Mouse (Mus musculus): ENCODE results near the gene Lactb. TPM values are rescaled to one million over a fixed set of nuclear protein-coding genes. Genes with fewer than 3 reads are reported as not detected.

Gene Lactb
- total and polyA plus RNA-seq, 2 experiments from 2014 or later: 6.4 to 13.8 TPM

GRCm38 (mm10) chr9:66910677-66911076 lies 64.6 kb downstream of the Lactb start:
- Histone ChIP-seq H3K9me3 (replicated peaks; ENCODE audit: control insufficient read depth, low read length) (no peaks in the 10 kb centered on the region), H3K9ac (replicated peaks; ENCODE audit: low read depth, low read length) (no peak overlapping the region), H3K36me3 (replicated peaks; ENCODE audit: control insufficient read depth, insufficient read depth, low read length) (no peaks in the 10 kb centered on the region), H3K4me3 (ENCODE audit: low read depth, low read length) (no peak overlapping the region), H3K27me3 (ENCODE audit: control insufficient read depth, insufficient read depth, low read length) (no peaks in the 10 kb centered on the region), H3K27ac (ENCODE audit: low read depth) (no peak overlapping the region), H3K4me1 (ENCODE audit: control insufficient read depth, insufficient read depth) (peaks cover 18% of the 10 kb centered on the region; the same call in 1 of the 2 replicates), H3K4me2 (ENCODE audit: low read depth, low read length) (no peak overlapping the region)
- no peak for DNase-seq (ENCODE audit: low spot score)
- no peak for ATAC-seq (ENCODE audit: insufficient read depth, low read depth)
- 92% methylated on average over 5 of the region's 5 CpGs for WGBS
- TF ChIP-seq EP300 (IDR thresholded peaks at IDR 0.05; ENCODE audit: low read depth) (no peak), CTCF (IDR thresholded peaks at IDR 0.05; ENCODE audit: low read depth) (no peak)

GRCm38 (mm10) chr9:66909922-66910321 lies 65.4 kb downstream of the Lactb start:
- 75% methylated on average over 7 of the region's 7 CpGs for WGBS
- no peak for ATAC-seq (ENCODE audit: insufficient read depth, low read depth)
- TF ChIP-seq CTCF (IDR thresholded peaks at IDR 0.05; ENCODE audit: low read depth) (no peak), EP300 (IDR thresholded peaks at IDR 0.05; ENCODE audit: low read depth) (no peak)

GRCm38 (mm10) chr9:66907746-66908397 lies 67.4 kb downstream of the Lactb start:
- Histone ChIP-seq H3K4me2 (ENCODE audit: low read depth, low read length) (no peak overlapping the region), H3K4me3 (ENCODE audit: low read depth, low read length) (no peak overlapping the region), H3K36me3 (replicated peaks; ENCODE audit: control insufficient read depth, insufficient read depth, low read length) (no peaks in the 10 kb centered on the region), H3K9me3 (replicated peaks; ENCODE audit: control insufficient read depth, low read length) (no peaks in the 10 kb centered on the region), H3K4me1 (ENCODE audit: control insufficient read depth, insufficient read depth) (peaks cover 12% of the 10 kb centered on the region; the same call in 1 of the 2 replicates), H3K27me3 (ENCODE audit: control insufficient read depth, insufficient read depth, low read length) (no peaks in the 10 kb centered on the region), H3K27ac (ENCODE audit: low read depth) (no peak overlapping the region), H3K9ac (replicated peaks; ENCODE audit: low read depth, low read length) (no peak overlapping the region)
- ATAC-seq (ENCODE audit: insufficient read depth, low read depth): no peak
- no peak for TF ChIP-seq CTCF (IDR thresholded peaks at IDR 0.05; ENCODE audit: low read depth)
- no peak for TF ChIP-seq EP300 (IDR thresholded peaks at IDR 0.05; ENCODE audit: low read depth)
- 87% methylated on average over 5 of the region's 5 CpGs for WGBS
- no peak for DNase-seq (ENCODE audit: low spot score)

More at GRCm38 (mm10) chr9:66909922-66910321, 65.4 kb downstream of the Lactb start:
- H3K4me3 ChIP-seq (ENCODE audit: low read depth, low read length): no peak overlapping the region
- H3K27ac ChIP-seq (ENCODE audit: low read depth): no peak overlapping the region
- H3K36me3 ChIP-seq (replicated peaks; ENCODE audit: control insufficient read depth, insufficient read depth, low read length): no peaks in the 10 kb centered on the region
- no peak overlapping the region for H3K9ac ChIP-seq (replicated peaks; ENCODE audit: low read depth, low read length)
- no peaks in the 10 kb centered on the region for H3K9me3 ChIP-seq (replicated peaks; ENCODE audit: control insufficient read depth, low read length)
- H3K27me3 ChIP-seq (ENCODE audit: control insufficient read depth, insufficient read depth, low read length): no peaks in the 10 kb centered on the region
- DNase-seq (ENCODE audit: low spot score): no peak
- H3K4me1 ChIP-seq (ENCODE audit: control insufficient read depth, insufficient read depth): peaks cover 17% of the 10 kb centered on the region; the same call in 1 of the 2 replicates
- H3K4me2 ChIP-seq (ENCODE audit: low read depth, low read length): no peak overlapping the region

GRCm38 (mm10) chr9:66907126-66907525 lies 68.2 kb downstream of the Lactb start:
- Histone ChIP-seq H3K9ac (replicated peaks; ENCODE audit: low read depth, low read length) (no peak overlapping the region), H3K36me3 (replicated peaks; ENCODE audit: control insufficient read depth, insufficient read depth, low read length) (no peaks in the 10 kb centered on the region), H3K27ac (ENCODE audit: low read depth) (no peak overlapping the region), H3K9me3 (replicated peaks; ENCODE audit: control insufficient read depth, low read length) (no peaks in the 10 kb centered on the region), H3K4me1 (ENCODE audit: control insufficient read depth, insufficient read depth) (peaks cover 12% of the 10 kb centered on the region; the same call in 1 of the 2 replicates), H3K4me3 (ENCODE audit: low read depth, low read length) (no peak overlapping the region), H3K4me2 (ENCODE audit: low read depth, low read length) (no peak overlapping the region), H3K27me3 (ENCODE audit: control insufficient read depth, insufficient read depth, low read length) (no peaks in the 10 kb centered on the region)
- no peak for ATAC-seq (ENCODE audit: insufficient read depth, low read depth)
- 74% methylated on average over 8 of the region's 8 CpGs for WGBS
- TF ChIP-seq EP300 (IDR thresholded peaks at IDR 0.05; ENCODE audit: low read depth) (no peak), CTCF (IDR thresholded peaks at IDR 0.05; ENCODE audit: low read depth) (no peak)
- DNase-seq (ENCODE audit: low spot score): no peak

- Histone ChIP-seq H3K27ac (ENCODE audit: low read depth) (no peak overlapping the region), H3K4me3 (ENCODE audit: low read depth, low read length) (no peak overlapping the region), H3K27me3 (ENCODE audit: control insufficient read depth, insufficient read depth, low read length) (no peaks in the 10 kb centered on the region), H3K9me3 (replicated peaks; ENCODE audit: control insufficient read depth, low read length) (no peaks in the 10 kb centered on the region), H3K4me2 (ENCODE audit: low read depth, low read length) (no peak overlapping the region), H3K36me3 (replicated peaks; ENCODE audit: control insufficient read depth, insufficient read depth, low read length) (no peaks in the 10 kb centered on the region), H3K4me1 (ENCODE audit: control insufficient read depth, insufficient read depth) (peaks cover 12% of the 10 kb centered on the region; the same call in 1 of the 2 replicates), H3K9ac (replicated peaks; ENCODE audit: low read depth, low read length) (no peak overlapping the region)
- no peak for TF ChIP-seq EP300 (IDR thresholded peaks at IDR 0.05; ENCODE audit: low read depth)
- no peak for TF ChIP-seq CTCF (IDR thresholded peaks at IDR 0.05; ENCODE audit: low read depth)
- ATAC-seq (ENCODE audit: insufficient read depth, low read depth) (no peak), DNase-seq (ENCODE audit: low spot score) (no peak)
- WGBS: 75% methylated on average over 9 of the region's 9 CpGs
Observed at GRCm38 (mm10) chr9:66905990-66906389, 69.3 kb downstream of the Lactb start.

Other genes with a start within 250 kb of the Lactb start
- gene Aph1b, start 180.0 kb downstream of the Lactb start, total RNA-seq (2014; rRNA removed; ENCODE audit: low replicate concordance): 5.9 and 6.0 TPM in 2 replicates
- gene Aph1b, start 180.0 kb downstream of the Lactb start, polyA plus RNA-seq (2015; fragmentation: Nextera tagmentation; extraction: Ambion mirVana): 5.4 and 5.8 TPM in 2 replicates
- gene Gm10647, start 178.4 kb downstream of the Lactb start, total RNA-seq (2014; rRNA removed; ENCODE audit: low replicate concordance): 0.08 TPM in 1 of 2 replicates, not detected in the other
- 0.33 and 0.34 TPM in 2 replicates for gene Gm10647, start 178.4 kb downstream of the Lactb start, polyA plus RNA-seq (2015; fragmentation: Nextera tagmentation; extraction: Ambion mirVana)
- 0.69 and 3.1 TPM in 2 replicates for gene Aph1c, start 140.8 kb downstream of the Lactb start, total RNA-seq (2014; rRNA removed; ENCODE audit: low replicate concordance)
- 1.7 and 1.9 TPM in 2 replicates for gene Aph1c, start 140.8 kb downstream of the Lactb start, polyA plus RNA-seq (2015; fragmentation: Nextera tagmentation; extraction: Ambion mirVana)
- 9.8 and 11.4 TPM in 2 replicates for gene Rab8b, start 55.8 kb downstream of the Lactb start, total RNA-seq (2014; rRNA removed; ENCODE audit: low replicate concordance)
- gene Rab8b, start 55.8 kb downstream of the Lactb start, polyA plus RNA-seq (2015; fragmentation: Nextera tagmentation; extraction: Ambion mirVana): 8.6 and 9.5 TPM in 2 replicates
- 204 and 235 TPM in 2 replicates for gene Rps27l, start 29.4 kb downstream of the Lactb start, total RNA-seq (2014; rRNA removed; ENCODE audit: low replicate concordance)
- gene Rps27l, start 29.4 kb downstream of the Lactb start, polyA plus RNA-seq (2015; fragmentation: Nextera tagmentation; extraction: Ambion mirVana): 568 and 607 TPM in 2 replicates
- 3,473 and 3,533 TPM in 2 replicates for gene Tpm1, start 73.9 kb upstream of the Lactb start, total RNA-seq (2014; rRNA removed; ENCODE audit: low replicate concordance)
- 10,043 and 10,309 TPM in 2 replicates for gene Tpm1, start 73.9 kb upstream of the Lactb start, polyA plus RNA-seq (2015; fragmentation: Nextera tagmentation; extraction: Ambion mirVana)

All from heart, postnatal 0 days (tissue).